Mouse (Mus musculus): ENCODE measurements at regions not wholly inside any gene's neighbourhood (a gene's known extent, or its start where the extent isn't known, plus 50 kb on each side); places are given as distances from the start of the nearest gene placed in this dataset.

DNA sequence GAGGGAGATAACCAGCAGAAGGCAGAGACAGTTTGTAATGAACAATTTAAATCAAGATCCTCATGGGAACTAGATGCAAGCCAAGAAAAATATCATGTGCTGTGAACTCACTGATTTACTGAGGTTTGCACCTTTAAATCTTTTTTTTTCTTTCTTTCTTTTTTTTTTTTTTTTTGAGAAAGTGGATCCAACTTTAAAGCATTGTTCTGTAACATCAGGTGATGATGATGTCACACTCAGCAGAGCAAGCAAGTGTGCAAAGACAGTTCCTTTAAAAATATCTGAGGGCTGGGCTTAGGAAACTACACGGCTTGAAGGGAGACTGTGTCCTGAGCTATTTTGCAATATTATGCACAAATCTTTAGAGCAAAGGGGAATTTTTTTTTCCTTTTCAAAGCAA lies 166.6 kb upstream of the Ubash3b start:
- no peak for DNase-seq (ENCODE audit: low spot score in 2 of 2)

DNA sequence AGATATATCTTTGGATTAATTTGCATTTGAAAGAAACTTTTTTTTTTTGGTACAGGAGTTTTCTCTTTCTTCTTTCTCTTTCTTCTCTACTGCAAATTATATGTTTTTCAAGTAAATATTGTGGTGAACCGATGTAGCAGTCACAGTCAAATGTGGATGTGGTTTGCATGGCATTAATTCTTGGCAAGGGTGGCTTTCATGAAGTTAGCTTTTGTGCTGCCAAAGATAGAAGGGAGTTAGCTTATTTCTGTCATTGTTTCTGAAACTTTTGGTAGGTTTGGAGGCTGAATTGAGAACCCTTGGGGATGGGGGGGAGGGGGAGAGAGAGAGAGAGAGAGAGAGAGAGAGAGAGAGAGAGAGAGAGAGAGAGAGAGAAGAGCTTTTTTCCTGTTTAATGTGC lies 166.1 kb upstream of the Ubash3b start:
- no peak for DNase-seq (ENCODE audit: low spot score in 2 of 2)

DNA sequence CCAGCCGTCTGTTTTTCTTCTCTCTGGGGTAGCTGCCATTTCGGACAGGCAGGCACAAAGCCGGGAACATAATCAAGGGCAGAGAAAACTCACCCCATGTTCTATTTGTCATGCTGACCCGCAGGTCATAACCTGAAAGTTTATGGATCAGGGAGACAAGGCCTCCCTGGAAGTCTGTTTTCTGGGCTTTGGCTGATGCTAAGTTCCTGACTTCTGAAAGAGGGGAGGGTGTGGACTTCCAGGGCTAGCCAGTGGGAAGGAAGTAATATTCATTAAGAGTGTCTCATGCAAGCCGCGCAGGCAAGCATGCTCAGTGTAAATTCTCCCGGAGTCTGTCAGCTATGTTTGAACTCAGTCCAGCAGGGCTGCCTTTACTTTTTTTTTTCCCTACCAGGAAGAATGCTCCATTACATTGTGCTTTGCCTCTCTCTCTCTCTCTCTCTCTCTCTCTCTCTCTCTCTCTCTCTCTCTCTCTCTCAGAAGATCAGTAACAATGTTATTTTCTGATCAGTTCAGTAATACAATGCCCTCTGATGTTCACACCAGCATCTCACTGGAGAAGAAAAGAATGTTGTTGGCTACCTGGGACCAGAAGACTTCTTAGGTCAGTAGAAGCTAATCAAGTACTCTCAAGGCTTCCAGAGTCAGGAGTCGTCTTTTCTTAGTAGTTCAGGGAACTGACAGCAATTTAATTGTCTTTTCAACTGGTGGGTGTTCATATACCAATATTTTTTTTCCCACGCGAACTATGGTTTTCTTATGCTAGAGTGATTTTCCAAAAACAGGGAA lies 165.5 kb upstream of the Ubash3b start:
- no peak for DNase-seq (ENCODE audit: low spot score in 2 of 2)

DNA sequence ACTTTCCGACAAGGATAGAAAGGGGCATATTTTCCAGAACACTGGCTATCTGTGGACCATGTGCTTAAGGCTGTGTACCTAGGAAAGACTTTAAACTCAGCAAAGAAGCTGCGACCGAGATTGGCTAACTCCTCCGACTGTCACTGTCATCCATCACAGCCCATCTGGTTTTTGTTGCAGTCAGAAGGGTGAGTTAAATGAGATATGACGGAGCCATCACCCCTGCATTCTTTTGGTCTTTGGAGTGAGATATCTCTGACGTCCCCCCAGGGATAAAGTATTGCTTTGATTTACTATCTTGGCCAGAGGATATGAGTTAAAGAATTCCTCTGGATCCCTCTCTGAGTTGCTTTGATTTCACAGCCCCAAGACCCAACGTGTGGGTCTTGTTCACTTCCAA lies 160.0 kb upstream of the Ubash3b start:
- DNase-seq (ENCODE audit: low spot score in 2 of 2), result no peak

DNA sequence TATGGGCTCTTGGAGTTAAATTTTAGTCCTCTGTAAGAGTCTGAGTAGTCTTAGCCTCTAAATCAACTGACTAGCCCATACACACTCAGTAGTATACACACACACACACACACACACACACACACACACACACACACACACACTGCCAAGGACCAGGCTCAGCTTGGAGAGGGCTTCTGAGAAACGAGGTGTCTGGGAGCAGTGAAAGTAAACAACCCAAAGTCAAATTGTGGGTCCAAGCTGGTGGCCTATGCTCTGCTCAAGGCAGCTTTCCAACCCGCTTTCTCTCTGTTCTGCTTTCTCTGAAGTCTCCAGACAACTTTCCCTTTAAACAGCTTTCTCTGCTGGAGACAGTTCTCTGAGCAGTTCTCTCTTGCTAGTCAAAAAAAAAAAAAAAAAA lies 157.6 kb upstream of the Ubash3b start:
- no peak for DNase-seq (ENCODE audit: low spot score in 2 of 2)

DNA sequence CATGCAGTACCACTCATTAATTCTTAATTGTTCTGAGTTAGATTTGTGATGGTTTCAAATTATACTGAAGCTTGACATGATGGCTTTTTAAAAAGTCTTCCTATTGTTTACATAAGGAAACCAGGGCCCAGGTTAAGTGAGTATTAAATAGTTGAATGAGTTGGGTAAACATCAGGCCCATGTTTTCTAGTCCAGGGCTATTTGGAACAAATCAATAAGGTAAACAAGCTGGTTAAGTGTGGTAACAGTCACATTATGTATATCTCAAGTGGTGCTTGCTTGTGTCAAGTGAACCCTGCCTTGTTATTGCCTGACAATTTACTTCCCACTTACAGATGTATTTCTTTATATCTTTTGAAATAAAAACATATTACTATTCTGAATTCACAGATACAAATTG lies 144.7 kb upstream of the Ubash3b start:
- DNase-seq (ENCODE audit: low spot score in 2 of 2), result no peak

DNA sequence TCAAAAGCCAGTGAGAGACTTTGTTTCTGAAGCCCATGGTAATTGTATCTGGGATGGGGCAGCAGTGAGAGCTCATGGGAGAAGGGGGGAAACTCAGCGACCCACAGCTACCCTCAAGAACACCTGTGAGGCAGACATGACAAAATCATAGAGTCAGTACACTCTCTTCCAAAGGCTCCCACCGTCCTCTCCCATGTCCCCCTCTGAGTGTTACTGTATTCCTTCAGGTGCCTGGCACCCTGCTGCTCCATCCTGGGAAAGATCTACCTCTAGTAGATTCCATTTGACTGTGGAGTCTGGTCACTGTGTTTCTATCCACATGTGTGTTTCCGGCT lies 142.0 kb upstream of the Ubash3b start:
- no peak for DNase-seq (ENCODE audit: low spot score in 2 of 2)

DNA sequence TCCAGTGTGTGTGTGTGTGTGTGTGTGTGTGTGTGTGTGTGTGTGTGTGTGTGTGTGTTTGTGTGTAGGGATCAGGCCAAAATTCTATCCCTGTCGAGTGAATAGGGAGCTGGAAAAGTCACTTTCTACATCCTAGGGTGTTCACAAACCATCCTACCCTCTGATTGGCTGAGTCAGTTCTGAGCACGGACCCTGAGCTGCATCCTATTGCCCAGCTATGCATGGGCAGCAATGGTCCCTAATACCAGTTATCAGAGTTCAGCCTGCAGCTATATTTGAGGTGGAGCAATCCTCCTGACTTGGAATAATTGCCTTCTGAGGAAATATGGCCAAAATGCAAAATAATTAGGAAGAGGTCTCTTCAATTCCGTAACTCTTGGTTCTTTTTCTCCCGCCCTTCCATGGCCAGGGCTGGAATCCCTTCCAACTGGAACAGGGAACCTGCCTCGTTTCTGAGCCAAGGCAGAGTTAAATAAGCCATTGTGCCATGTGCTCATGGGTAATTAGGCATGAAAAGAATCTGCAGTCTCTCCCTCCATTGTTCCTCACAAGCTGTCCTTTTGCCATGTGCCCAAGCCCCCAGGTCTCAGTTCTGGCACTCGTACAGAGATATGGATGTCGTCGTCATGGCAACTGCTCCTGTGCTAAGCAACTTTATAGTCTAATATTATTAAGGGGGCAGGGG lies 141.5 kb upstream of the Ubash3b start:
- DNase-seq (ENCODE audit: low spot score in 2 of 2), result no peak

DNA sequence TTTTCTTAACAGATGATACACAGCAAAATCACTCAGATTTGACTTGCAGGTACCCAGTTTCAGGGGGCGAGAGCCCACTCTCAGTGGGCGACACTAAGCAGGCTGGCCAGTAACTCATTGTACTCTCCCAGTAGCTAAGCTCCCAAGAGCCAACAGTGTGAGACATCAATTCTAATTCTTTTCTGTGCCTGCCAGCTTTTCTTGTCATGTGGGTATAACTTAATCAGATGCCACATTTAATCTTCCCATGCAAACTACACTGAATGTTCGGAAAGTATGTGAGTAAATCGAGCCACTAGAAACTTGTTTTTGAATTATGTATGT lies 124.6 kb upstream of the Ubash3b start:
- DNase-seq (ENCODE audit: low spot score in 2 of 2), result no peak

DNA sequence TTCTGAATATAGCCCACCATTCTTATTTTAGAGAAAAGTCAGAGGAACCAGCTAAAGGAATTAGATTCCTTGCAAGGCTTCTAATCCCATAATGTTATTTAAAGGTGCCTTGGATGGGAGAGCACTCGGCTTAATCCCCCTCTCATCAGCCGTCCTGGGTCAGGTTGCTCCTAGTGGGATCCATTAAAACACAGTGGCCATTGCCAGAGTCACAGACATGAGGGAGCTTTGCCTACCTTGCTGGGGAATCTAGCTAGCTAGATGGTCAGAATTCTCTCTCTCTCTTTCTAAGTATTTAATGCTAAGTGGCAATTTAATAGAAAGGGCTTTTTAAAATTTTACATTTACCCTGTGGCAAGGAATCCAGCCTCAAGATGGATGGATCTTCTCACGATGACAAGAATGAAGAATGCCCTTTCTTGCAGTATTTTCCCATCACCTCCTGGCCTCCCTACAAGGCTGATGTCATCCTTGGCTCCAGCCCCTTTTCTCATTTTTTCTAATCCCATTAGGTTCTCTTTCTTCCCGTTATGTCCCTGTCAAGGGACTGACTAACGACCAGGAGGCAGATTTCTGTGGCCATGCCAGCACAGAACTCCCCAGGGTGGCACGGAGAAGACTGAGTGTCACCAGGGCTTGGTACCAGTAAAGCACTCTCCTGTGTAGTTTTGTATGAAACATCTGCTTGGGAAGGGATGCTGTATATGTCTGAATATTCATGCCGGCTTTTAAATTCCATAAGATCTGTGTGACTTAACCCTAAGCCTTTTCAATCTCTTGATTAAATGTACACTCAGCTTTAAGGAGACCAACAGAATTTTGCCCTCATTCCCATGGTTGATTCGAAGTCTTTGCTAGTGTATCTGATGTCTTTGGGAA lies 124.0 kb upstream of the Ubash3b start:
- no peak for DNase-seq (ENCODE audit: low spot score in 2 of 2)

DNA sequence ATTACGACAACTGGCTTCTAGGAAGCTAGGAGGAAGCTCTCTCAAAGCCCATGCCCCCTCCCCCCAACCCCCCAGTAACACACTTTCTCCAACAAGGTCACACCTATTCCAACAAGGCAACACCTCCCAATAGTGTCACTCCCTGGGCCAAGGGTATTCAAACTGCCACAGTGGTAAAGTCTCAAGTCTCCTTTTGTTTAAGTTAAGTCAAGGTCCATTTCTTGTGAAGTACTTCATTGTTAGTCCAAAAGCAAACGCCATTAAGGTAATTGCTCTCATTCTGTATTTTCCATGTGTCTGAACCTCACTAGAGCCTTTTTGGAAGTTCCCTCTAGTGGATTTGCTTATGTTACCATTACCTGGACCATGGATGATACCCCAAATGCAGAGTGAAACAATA lies 116.2 kb upstream of the Ubash3b start:
- no peak for DNase-seq (ENCODE audit: low spot score in 2 of 2)

DNA sequence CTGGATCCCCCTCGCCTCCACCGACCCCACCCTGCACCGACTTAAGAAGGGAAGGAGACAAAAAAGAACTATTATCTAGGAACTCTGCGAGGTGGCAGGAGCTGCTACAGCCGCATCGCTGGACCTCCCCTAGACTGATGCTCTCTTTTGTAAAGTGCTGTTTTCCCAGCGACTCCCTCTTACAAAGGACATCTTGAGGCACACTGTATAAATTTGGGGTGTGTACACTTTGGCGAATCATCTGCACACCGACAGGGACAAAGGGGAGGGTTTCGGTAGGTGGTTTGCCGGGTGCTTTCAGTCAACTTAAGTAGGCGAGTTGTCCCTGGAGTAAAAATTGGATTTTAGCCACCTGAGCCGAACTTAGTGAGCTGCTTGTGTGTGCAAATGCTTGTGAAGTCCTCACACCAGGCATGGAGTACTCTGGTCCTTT lies 112.4 kb upstream of the Ubash3b start:
- no peak for DNase-seq (ENCODE audit: low spot score in 2 of 2)

DNA sequence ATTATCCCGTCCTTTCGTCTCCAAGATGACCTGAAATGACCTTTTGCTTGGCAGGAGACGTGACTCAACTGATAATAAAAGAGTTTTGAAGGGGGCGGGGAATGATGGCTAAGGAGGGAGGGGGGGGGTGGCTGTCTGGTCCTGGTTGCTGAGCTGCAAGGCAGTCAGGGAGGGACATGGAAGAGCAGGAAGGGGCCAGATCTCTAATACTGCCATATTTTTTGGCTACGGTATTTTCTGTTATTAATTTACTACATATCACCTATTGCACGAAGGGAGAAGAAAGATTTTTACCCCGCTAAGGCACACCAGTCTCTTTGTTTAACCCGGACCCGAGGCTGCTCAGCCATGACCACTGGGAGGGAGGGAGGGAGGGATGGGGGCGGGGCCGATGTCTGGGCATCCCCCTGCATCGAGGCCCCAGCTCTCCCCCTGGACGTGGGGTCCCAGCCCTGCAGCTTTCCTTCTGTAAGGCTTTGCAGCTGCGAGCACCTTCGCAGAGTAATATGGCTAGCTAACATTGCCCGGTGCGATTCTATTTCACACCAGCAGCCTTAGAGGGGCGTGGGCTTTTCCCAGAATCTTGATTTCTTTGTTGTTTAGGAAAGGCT lies 111.8 kb upstream of the Ubash3b start:
- peak in 1 of 2 experiments; percentile 14 for DNase-seq (ENCODE audit: low spot score in 2 of 2)

DNA sequence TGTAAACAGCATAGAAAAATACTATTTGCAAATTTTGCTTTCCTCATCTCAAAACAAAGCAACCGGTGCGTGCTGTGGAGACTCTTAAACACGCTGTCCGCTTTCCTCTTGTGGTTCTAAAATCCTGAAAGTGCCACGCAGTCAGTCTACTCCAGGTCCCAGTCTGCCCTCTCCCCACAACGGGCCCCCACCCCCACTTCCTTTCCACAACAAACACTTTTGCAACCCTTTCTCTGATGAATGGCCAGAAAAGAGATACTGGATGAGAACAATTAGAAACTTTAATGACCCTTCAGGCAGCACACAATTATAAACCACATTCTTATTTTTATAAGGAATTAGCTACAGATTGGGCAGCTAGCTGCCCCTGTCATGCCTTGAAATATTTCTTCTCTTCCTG lies 111.1 kb upstream of the Ubash3b start:
- DNase-seq (ENCODE audit: low spot score in 2 of 2), result no peak

DNA sequence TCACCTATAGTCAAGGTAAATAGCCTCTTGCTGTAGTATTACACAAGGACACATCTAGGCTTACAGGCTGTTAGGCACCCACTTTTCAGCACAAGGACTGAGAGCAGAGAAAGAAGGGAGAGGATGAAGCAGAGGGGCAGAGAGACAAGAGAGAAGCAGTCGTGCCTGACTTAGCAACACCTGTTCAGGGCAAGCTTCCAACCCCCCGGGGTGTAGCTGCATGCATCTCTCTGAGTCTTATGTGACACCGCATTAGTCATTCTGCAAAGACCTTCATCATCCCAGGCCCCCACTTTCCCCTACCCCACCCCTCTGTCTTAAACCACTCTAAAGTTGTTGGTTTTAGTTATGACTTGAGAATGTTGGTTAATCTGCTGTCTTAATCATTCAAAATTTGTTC lies 106.6 kb upstream of the Ubash3b start:
- no peak for DNase-seq (ENCODE audit: low spot score in 2 of 2)

DNA sequence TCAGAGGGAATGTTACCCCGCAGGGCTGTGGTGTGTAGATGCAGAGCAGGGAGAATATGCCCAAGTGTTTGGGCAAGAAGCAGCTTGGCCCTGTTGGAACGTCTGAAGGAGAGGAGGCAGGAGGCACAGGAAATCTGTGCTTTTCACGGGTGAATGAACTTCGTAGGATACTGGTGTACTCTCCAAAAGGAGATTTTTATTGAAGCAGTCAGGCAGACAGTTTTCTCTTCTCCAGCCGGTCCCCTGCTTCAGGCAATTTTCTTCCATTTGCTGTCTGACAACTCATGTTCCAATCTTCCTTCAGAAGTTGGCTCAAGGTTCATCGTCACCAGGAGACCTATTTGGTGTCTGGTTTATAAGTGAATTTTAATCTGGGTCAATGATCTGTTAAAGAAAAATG lies 103.0 kb upstream of the Ubash3b start:
- DNase-seq (ENCODE audit: low spot score in 2 of 2), result no peak

DNA sequence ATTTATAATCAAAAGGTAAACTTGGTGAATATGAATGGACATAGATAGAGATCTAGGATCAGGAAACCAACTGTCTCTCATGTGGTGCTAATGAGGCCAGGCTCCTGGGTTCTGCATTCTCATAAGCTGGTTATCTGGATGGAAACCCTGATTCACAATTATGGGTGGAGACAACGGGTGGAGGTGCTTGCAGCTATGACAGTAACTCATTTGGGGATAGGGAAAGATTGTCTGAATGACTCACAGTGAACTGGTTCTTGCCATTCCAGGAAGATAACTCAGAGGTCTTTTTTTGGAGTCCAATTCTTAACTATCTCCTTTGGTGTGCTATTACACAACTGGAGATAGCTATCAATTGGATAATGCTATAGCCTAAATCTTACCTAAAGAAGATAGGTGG lies 95.7 kb upstream of the Ubash3b start:
- DNase-seq (ENCODE audit: low spot score in 2 of 2), result no peak

DNA sequence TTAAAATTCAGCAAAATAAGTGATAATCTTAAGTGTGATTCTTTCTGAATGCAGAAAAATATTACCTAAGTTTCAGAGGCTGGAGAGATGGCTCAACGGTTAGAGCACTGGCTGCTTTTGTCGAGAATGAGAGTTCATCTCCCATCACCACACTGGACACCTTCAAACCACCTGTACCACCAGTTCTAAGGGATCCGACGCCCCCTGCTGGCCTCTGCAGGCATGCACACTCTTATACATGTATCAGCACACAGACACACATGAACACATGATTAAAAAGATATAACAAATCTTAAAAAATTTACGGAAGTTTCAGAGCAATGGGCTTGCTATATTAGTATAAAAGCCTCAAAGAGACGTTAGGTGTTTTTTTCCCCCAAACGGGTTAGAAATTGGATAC lies 80.9 kb upstream of the Ubash3b start:
- no peak for DNase-seq (ENCODE audit: low spot score in 2 of 2)

DNA sequence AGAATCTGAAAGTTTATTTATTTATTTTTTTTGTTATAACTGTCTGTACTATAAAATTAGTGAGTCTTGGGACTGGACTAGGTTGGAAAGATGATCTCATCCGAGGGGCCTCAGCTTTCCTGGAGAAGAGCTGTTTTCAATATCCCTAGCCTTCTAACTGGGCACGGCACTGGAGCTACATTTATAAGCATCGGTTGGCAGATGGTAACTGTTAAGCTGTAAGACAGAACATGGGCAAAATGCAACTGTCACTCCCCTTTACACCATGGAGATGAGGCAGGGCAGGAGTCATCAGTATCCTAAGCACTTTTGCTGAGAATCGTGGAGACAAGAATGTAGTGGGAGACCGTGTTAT lies 77.6 kb upstream of the Ubash3b start:
- DNase-seq (ENCODE audit: low spot score in 2 of 2), result no peak

DNA sequence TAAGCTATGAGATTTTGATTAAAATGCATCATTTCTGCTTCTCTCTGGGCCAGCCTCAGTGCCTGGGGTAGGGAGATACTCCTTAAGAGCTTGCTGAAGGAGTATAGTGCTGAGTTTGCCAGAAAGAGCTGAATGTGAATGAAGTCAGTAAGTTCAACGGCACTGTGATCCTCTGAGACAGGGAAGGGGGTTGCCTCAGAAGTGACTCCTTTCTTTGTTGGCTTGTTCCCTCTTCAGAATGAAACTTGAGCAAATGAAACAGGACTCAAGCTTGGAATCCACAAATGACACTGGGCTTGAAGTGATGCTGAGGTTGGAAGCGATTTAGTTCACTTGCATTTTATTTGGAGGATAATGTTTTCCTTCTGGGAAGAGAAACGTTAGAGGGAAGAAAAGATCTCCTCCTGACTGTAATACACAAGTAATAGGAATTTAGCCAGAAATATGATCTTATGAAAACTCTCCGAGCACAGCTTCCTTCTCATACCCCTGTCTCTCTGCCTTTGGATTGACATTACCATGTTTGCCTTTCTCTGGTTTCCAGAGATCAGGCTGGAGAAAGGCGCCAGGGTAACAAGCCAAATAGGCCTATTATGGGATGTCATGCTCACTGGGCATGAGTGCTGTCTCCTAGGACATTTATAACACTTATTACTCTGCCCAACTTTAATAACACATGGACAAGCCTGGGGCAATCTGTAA lies 77.0 kb upstream of the Ubash3b start:
- no peak for DNase-seq (ENCODE audit: low spot score in 2 of 2)

DNA sequence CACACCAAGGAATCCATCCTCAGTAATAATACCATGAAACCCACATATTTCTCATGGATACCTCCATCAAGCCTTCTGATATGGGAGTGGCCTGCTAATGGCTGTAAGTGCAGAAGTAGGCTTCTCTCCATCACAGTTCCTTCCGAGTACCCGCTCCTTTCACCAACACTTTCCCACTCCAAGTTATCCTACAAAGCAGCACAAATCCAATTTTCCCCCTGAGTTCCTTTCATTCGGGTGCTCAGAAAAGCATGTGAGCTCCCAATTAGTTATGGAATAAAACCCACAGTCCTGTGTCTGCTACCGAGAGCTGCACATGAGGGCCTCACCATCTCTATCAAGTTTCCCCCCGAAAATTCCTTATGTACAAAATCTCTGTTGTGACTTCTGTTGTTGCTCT lies 75.8 kb upstream of the Ubash3b start:
- no peak for DNase-seq (ENCODE audit: low spot score in 2 of 2)

DNA sequence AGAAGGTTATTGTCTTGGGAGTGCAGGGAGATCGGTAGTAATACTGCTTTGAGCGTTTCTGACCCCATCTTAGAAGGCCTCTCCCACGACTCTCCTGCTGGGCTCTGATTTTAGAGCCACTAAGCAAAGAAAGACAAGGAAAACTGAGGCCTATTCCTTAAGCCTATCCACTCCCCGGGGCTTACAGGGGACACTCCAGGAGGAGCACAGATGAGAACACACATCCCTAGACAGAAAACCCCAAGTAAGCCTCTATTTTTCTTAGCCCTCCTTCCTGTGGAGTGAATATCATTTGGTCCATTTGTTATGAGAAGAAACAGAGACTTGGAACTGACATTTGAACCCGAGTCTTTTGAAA lies 67.7 kb upstream of the Ubash3b start:
- DNase-seq (ENCODE audit: low spot score in 2 of 2), result no peak
